Mouse (Mus musculus) limb, embryonic 12.5 days (tissue): ENCODE results near the gene Oxsr1. TPM values are rescaled to one million over a fixed set of nuclear protein-coding genes. Genes with fewer than 3 reads are reported as not detected.
"Not testable (repeated sequence)": the region's sequence is repeated elsewhere in the genome, so short reads cannot be mapped to it uniquely, and the experiment has no call there.

Experiments used
- ATAC-seq: fragments of 200-750 bp; cut with Nextera tagmentation; 2 replicates; pipeline ENCODE4 v1.8.0; 2017; ENCODE audit warnings: low read depth, moderate TSS enrichment; ENCODE audit not compliant: insufficient number of reproducible peaks, insufficient read depth, low FRiP score, low TSS enrichment
- H3K27ac ChIP-seq: fragments of 300-500 bp; sonication (generic); 2 replicates; pipeline ENCODE4 v1.5.1; 2016; ENCODE audit warnings: mild to moderate bottlenecking, moderate library complexity
- H3K27me3 ChIP-seq: fragments of 300-500 bp; sonication (generic); 2 replicates; pipeline ENCODE4 v1.6.1; 2016; ENCODE audit warnings: mild to moderate bottlenecking, moderate library complexity
- H3K36me3 ChIP-seq: fragments of 300-500 bp; sonication (generic); 2 replicates; pipeline ENCODE4 v1.6.1; 2016; ENCODE audit warnings: mild to moderate bottlenecking, moderate library complexity
- H3K4me1 ChIP-seq: fragments of 300-500 bp; sonication (generic); replicated peaks from 2 replicates; pipeline ENCODE4 v1.6.1; 2016
- H3K4me2 ChIP-seq: fragments of 300-500 bp; sonication (generic); 2 replicates; pipeline ENCODE4 v1.6.1; 2016; ENCODE audit warnings: mild to moderate bottlenecking, moderate library complexity
- H3K4me3 ChIP-seq: fragments of 300-500 bp; sonication (generic); replicated peaks from 2 replicates; pipeline ENCODE4 v1.5.1; 2016; ENCODE audit warnings: mild to moderate bottlenecking
- H3K9ac ChIP-seq: fragments of 300-500 bp; sonication (generic); replicated peaks from 2 replicates; pipeline ENCODE4 v1.6.1; 2016; ENCODE audit warnings: mild to moderate bottlenecking, moderate library complexity
- H3K9me3 ChIP-seq: fragments of 300-500 bp; sonication (generic); 2 replicates; pipeline ENCODE4 v1.6.1; 2016; ENCODE audit warnings: mild to moderate bottlenecking, moderate library complexity
- WGBS: fragments of 180-500 bp; shearing (Covaris S2); methylation state at CpG from one replicate; pipeline ENCODE4 v1.1.7; 2016; 5-methylcytosine and 5-hydroxymethylcytosine counted together
- polyA plus RNA-seq: library from polyadenylated mRNA; unstranded; fragments of >200 nt; fragmentation: Nextera tagmentation; extraction: Ambion mirVana; gene quantifications from 2 replicates; pipeline ENCODE4 v1.2.1, GENCODE M21; 2016

The Oxsr1 gene
- polyA plus RNA-seq: 16.0 and 17.0 TPM in 2 replicates

GRCm38 (mm10) chr9:119322289-119323259, at the start of gene Oxsr1:
Gene Oxsr1, minus strand, starts transcription at chr9:119322427.
- peaks cover 5% of the 10 kb centered on the region; the same call in 1 of the 2 replicates for H3K36me3 ChIP-seq
- H3K4me2 ChIP-seq: peak within 1 kb of the TSS; percentile 92
- H3K9me3 ChIP-seq: no peaks in the 10 kb centered on the region
- peak; percentile 97 for ATAC-seq
- peak within 1 kb of the TSS; percentile 77 for H3K9ac ChIP-seq
- H3K4me1 ChIP-seq: peaks cover 16% of the 10 kb centered on the region
- H3K27ac ChIP-seq: peak within 1 kb of the TSS; percentile 84
- under 1% methylated on average over 76 of the region's 76 CpGs for WGBS
- no peaks in the 10 kb centered on the region for H3K27me3 ChIP-seq
- H3K4me3 ChIP-seq: peak within 1 kb of the TSS; percentile 88

GRCm38 (mm10) chr9:119371251-119371650, 49.0 kb upstream of the Oxsr1 start:
- ATAC-seq: no peak
- peaks cover 30% of the 10 kb centered on the region; the same call in 1 of the 2 replicates for H3K36me3 ChIP-seq
- 22% methylated on average over 4 of the region's 4 CpGs for WGBS

GRCm38 (mm10) chr9:119370770-119371169, 48.5 kb upstream of the Oxsr1 start:
- not testable (repeated sequence) for H3K4me3 ChIP-seq, ATAC-seq, H3K9me3 ChIP-seq

More at GRCm38 (mm10) chr9:119371251-119371650, 49.0 kb upstream of the Oxsr1 start:
- no peak overlapping the region for H3K4me2 ChIP-seq
- H3K4me1 ChIP-seq: no peaks in the 10 kb centered on the region
- H3K9me3 ChIP-seq: no peaks in the 10 kb centered on the region
- no peaks in the 10 kb centered on the region for H3K27me3 ChIP-seq
- H3K4me3 ChIP-seq: no peak overlapping the region
- no peak overlapping the region for H3K27ac ChIP-seq
- H3K9ac ChIP-seq: no peak overlapping the region

GRCm38 (mm10) chr9:119368367-119368766, 46.1 kb upstream of the Oxsr1 start:
- H3K27ac ChIP-seq: no peak overlapping the region
- WGBS: 89% methylated on average over 3 of the region's 3 CpGs
- no peaks in the 10 kb centered on the region for H3K9me3 ChIP-seq
- H3K27me3 ChIP-seq: no peaks in the 10 kb centered on the region
- H3K4me3 ChIP-seq: no peak overlapping the region
- no peak for ATAC-seq
- H3K36me3 ChIP-seq: peaks cover 24% of the 10 kb centered on the region; the same call in 1 of the 2 replicates
- no peaks in the 10 kb centered on the region for H3K4me1 ChIP-seq
- no peak overlapping the region for H3K9ac ChIP-seq
- no peak overlapping the region for H3K4me2 ChIP-seq

More at GRCm38 (mm10) chr9:119370770-119371169, 48.5 kb upstream of the Oxsr1 start:
- not testable (repeated sequence) for H3K4me2 ChIP-seq, H3K9ac ChIP-seq, H3K4me1 ChIP-seq, H3K27ac ChIP-seq, H3K27me3 ChIP-seq
- peaks cover 30% of the 10 kb centered on the region; the same call in 1 of the 2 replicates for H3K36me3 ChIP-seq
- WGBS: 62% methylated on average over 4 of the region's 4 CpGs

GRCm38 (mm10) chr9:119365284-119365683, 43.1 kb upstream of the Oxsr1 start, which contains the start of gene Slc22a14:
Gene Slc22a14, minus strand, starts transcription at chr9:119365553.
- Histone ChIP-seq H3K27me3 (no peaks in the 10 kb centered on the region), H3K4me3 (no peak within 1 kb of the TSS), H3K9me3 (no peaks in the 10 kb centered on the region), H3K36me3 (peaks cover 37% of the 10 kb centered on the region; the same call in 1 of the 2 replicates), H3K4me2 (no peak within 1 kb of the TSS), H3K4me1 (no peaks in the 10 kb centered on the region), H3K27ac (no peak within 1 kb of the TSS), H3K9ac (no peak within 1 kb of the TSS)
- WGBS: 82% methylated on average over 7 of the region's 7 CpGs
- ATAC-seq: no peak

- WGBS: 84% methylated on average over 12 of the region's 12 CpGs
- Histone ChIP-seq H3K4me2 (no peak overlapping the region), H3K9me3 (no peaks in the 10 kb centered on the region), H3K9ac (no peak overlapping the region), H3K27me3 (no peaks in the 10 kb centered on the region), H3K4me3 (no peak overlapping the region), H3K4me1 (peaks cover 3% of the 10 kb centered on the region), H3K27ac (no peak overlapping the region), H3K36me3 (peaks cover 24% of the 10 kb centered on the region)
- no peak for ATAC-seq
These were observed 41.0 kb upstream of the Oxsr1 start for GRCm38 (mm10) chr9:119363229-119363628.

- H3K9ac ChIP-seq: no peak overlapping the region
- H3K27ac ChIP-seq: no peak overlapping the region
- H3K9me3 ChIP-seq: no peaks in the 10 kb centered on the region
- H3K4me2 ChIP-seq: no peak overlapping the region
- peaks cover 13% of the 10 kb centered on the region for H3K36me3 ChIP-seq
- ATAC-seq: no peak
- no peaks in the 10 kb centered on the region for H3K27me3 ChIP-seq
- no peak overlapping the region for H3K4me3 ChIP-seq
- H3K4me1 ChIP-seq: peaks cover 7% of the 10 kb centered on the region
- 90% methylated on average over 5 of the region's 5 CpGs for WGBS
These were observed 39.2 kb upstream of the Oxsr1 start for GRCm38 (mm10) chr9:119361416-119361815.

GRCm38 (mm10) chr9:119358058-119358429, 35.8 kb upstream of the Oxsr1 start:
- Histone ChIP-seq H3K9ac (peak overlapping the region; percentile 74), H3K4me1 (peaks cover 7% of the 10 kb centered on the region), H3K27ac (no peak overlapping the region), H3K27me3 (no peaks in the 10 kb centered on the region), H3K36me3 (peaks cover 13% of the 10 kb centered on the region), H3K4me2 (peak overlapping the region; percentile 90), H3K9me3 (no peaks in the 10 kb centered on the region), H3K4me3 (peak overlapping the region; percentile 75)
- ATAC-seq: no peak
- 51% methylated on average over 9 of the region's 9 CpGs for WGBS

GRCm38 (mm10) chr9:119357331-119358057, 35.3 kb upstream of the Oxsr1 start, which contains the start of gene Xylb:
Gene Xylb, plus strand, starts transcription at chr9:119357381.
- no peaks in the 10 kb centered on the region for H3K9me3 ChIP-seq
- peak within 1 kb of the TSS; percentile 90 for H3K4me2 ChIP-seq
- H3K27me3 ChIP-seq: no peaks in the 10 kb centered on the region
- WGBS: 3% methylated on average over 65 of the region's 65 CpGs
- H3K4me3 ChIP-seq: peak within 1 kb of the TSS; percentile 75
- H3K36me3 ChIP-seq: peaks cover 10% of the 10 kb centered on the region
- ATAC-seq: peak; percentile 77
- peaks cover 7% of the 10 kb centered on the region for H3K4me1 ChIP-seq
- H3K27ac ChIP-seq: no peak within 1 kb of the TSS
- H3K9ac ChIP-seq: peak within 1 kb of the TSS; percentile 74

- Histone ChIP-seq H3K27ac (no peak overlapping the region), H3K9ac (no peak overlapping the region), H3K9me3 (no peaks in the 10 kb centered on the region), H3K4me2 (no peak overlapping the region), H3K4me3 (no peak overlapping the region), H3K36me3 (peaks cover 13% of the 10 kb centered on the region), H3K27me3 (no peaks in the 10 kb centered on the region), H3K4me1 (peaks cover 7% of the 10 kb centered on the region)
- 80% methylated on average over 6 of the region's 6 CpGs for WGBS
- ATAC-seq: no peak
These were observed 33.7 kb upstream of the Oxsr1 start for GRCm38 (mm10) chr9:119355943-119356342.

- no peaks in the 10 kb centered on the region for H3K27me3 ChIP-seq
- no peak overlapping the region for H3K4me3 ChIP-seq
- H3K36me3 ChIP-seq: peaks cover 23% of the 10 kb centered on the region
- H3K27ac ChIP-seq: no peak overlapping the region
- no peak for ATAC-seq
- no peak overlapping the region for H3K9ac ChIP-seq
- H3K9me3 ChIP-seq: no peaks in the 10 kb centered on the region
- WGBS: 78% methylated on average over 6 of the region's 6 CpGs
- no peak overlapping the region for H3K4me2 ChIP-seq
- peaks cover 7% of the 10 kb centered on the region for H3K4me1 ChIP-seq
These were observed 31.7 kb upstream of the Oxsr1 start for GRCm38 (mm10) chr9:119353926-119354325.
